Mouse (Mus musculus) lung, postnatal 10 days (tissue): ENCODE data around the gene Fam69b.

ENCODE experiments used
- DNase-seq: peaks from one replicate; pipeline ENCODE4 v3.0.0; 2021

Fam69b gene

DNA sequence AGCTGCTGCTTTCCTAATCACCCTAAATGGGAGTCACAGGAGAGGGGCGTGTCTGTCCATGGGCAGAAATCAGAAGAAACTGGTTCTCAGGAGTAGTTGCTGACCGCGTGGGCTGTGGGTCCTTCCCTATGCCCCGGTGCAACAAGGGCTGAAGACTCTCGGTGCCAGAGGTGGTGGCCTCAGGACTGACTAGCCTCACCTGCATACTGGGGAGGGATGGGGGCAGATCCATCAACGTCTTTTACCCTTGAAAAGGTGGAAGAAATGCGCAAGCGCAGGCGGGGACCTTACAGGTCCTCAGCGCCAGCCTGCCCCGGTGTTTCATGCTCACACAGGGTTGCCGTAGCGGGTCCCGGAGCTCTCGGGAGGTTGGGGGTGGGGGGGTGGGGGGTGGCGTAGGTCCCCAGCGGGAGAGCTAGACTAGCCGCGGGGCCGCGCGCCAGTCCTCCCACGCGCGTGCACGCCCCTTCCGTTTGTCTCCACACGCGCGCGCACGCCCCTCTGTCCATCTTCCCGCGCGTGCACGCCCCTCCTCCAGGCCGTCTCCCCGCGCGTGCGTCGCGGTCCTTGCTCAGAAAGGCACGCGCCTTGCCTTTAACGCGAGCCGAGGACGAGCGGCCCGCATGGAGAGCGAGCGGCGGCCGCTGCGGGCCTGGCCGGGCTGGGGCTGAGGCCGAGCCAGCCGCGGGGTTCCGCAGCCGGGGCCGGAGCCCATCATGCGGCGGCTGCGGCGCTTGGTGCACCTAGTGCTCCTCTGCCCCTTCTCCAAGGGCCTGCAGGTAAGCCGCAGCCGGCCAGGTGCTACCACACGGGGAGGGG is at the start of gene Fam69b:
Gene Fam69b, plus strand, starts transcription at position 537 of the 819 bp plus-strand sequence.
- DNase-seq, result peak; percentile 82

DNA sequence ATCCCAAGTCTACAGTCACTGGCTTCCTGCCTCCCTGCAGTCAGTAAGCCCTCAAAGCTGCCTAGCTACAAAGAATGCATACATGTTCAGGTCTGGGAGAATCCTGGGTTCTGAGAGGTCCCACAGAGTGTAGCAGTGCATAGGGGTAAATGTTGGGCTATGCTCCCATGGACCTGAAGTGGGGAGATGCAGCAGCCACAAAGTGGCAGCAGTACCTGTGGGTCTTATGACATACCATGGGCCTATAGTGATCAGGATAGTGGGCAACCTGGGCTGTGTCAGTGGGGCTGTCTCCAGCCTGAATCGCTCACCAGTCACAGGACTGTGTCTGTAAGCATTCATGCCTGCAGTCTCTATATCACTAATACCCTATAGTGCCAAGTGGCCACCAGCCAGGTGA is 48.5 kb upstream of the Fam69b start, which contains the start of gene Egfl7:
Gene Egfl7, plus strand, starts transcription at position 301 of the 400 bp plus-strand sequence.
- DNase-seq, result no peak

DNA sequence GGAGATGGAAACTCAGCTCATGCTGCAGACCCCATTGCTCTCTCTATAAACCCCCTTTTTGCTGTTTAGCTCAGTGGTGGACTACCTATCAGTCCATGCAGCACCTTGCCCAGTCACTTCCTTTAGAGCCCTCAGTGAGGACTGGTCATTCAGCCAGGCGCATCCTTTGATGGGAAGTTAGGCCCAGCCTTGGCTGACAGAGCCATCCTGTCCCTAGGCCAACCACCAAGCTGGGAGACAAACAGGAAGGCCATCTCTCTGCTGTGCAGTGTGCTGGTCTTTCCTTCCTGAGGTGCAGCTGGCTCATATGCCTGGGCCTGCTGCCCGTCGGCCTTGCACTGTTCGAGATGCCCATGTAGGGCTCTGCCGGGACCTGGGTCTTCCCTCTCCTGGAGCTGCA is 47.5 kb upstream of the Fam69b start:
- no peak for DNase-seq

DNA sequence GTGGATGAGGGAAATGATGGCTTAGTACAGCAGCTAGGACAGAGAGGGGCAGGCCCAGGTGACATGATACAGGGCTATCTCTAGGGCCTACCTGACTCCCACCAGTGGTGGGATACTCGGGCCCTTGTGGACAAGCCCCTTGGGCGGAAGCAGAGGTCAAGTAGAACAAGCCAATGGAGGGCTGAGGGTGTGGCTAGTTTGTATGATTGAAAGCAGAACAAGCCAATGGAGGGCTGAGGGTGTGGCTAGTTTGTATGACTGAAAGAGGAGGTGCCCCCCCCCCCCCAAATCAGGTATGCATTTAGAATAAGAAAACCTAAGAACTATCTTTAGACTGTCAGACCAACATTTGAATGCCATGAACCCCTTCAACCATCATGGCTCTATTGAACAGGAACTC is 46.1 kb upstream of the Fam69b start:
- DNase-seq, result peak; percentile 76

DNA sequence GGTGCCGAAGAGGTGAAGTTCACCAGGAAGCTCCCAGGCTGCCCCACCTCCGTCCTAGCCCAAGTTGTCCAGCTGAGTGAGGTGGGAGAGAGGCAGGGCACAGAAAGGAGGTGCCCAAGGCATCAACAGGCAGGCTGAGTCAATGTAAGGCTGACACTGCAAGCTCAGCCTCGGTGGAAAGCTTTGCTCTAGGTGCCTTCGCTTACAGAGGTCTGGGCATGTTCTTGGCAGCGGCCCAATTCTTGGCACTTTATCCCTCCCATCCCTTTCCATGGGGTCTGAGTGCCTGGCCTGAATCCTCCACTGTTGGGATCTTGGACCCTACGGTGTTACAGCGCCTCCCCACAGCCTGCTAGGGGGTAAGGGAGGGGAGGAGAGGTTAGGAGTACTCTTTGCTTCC is 45.5 kb upstream of the Fam69b start:
- DNase-seq, result peak; percentile 52

DNA sequence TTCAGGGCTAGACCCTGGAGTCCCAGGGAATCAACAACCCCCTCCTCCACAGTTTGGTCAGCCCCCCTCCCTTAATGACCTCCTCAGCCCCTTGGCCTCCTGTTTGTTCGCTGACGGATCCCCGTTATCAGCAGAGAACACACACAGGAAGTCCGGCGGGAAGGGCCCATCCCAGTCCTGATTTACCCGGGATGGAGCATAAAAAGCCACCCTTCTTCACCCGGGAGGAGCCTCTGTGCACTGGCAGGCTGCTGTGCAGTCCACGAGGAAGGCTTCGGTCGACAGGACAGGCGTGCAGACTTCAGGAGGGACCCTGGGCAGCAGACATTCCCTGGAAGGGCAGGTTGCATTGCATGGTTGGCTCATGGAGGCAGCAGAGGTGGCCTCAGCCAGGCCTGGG is 44.6 kb upstream of the Fam69b start:
- DNase-seq, result peak; percentile 89

DNA sequence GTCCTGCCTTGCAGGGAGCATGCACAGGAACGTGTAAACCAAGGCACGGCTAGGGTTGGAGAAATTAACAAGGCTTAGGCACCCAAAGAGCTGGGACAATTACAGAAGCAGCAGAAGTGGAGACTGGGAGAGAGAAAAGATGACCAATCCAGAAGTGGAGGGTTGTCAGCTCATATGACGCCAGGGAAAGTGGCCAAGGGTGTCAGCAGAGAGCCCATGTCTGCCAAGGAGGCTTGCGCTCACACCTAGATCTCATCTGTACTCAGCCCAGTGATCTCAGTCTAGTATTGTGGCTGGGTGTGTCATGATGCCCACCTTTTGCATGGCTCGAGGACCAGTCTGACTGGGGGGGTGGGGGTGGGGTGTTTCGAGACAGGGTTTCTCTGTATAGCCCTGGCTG is 42.5 kb upstream of the Fam69b start:
- DNase-seq, result peak; percentile 60

DNA sequence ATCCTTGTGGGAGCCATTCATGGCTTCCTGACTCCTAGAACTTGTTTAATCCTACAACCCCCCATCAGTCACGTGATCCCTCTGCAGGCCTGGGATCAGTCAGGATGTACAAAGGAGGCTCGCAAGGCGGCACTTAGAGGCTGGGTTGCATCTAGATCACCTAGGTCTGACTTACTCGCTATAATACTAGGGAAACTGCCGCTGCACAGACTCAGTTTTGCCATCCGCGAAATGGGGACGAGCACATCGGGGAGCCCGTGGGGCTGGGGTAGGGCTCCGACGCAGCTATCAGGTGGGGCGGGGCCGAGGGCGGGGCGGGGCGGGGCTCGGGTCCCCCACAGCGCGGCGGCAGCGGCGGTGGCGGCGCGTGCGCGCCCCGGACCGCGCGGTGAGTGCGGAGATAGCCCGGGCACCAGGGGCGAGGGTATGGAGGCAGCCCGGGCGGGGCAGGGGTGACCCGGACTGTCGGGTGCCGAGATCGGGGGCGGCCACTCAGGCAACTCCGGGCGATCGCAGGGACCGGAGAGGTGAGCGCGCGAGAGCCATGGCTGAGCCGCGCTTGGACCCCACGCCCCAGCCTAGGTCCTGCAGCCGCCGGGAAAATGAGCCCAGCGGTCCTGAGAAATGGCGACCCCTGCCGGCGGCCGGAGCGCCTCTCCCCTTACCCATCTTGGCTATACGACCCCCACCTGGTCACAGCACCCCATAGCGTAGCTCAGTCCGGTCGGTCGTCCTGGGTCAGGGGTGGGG is 41.8 kb upstream of the Fam69b start, which contains the start of gene Gm20532:
Gene Gm20532, plus strand, starts transcription at position 346 of the 750 bp plus-strand sequence.
- DNase-seq, result peak; percentile 78

DNA sequence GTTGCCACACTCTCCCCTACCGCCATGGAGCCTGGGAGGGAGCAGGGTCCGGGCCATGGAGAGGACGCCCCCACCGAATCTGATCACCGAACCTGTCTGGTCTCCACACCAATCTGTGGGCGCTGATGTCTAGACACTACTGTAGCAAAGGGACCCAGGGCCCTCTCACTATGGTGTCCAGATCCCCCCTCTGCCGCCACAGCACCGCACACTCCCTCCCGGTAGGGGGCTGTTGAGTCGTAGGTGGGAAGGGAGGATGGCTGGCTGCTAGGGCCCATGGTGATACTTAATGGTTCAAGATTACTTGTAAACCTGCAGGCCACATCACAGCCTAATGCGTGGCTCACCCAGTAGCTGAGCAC is 41.2 kb upstream of the Fam69b start:
- DNase-seq, result no peak

DNA sequence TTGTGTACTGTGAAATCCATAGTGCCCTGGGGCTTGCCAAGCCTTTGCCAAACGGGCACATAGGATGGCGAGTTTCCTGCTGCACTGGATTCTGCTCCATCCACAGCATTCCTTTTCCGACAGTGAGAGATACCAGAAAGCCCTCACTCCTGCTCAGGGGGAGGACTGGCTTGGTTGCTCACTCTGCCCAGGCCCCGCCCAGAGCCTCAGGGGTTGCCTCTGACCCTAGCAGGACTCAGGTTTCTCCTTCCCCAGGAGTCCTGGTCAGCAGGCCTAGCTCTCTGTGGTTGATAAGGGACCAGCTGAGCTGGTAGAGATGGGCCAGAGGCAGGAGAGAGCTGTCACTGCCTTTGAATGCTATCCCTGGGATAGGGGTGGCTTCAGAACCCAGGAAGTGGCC is 39.7 kb upstream of the Fam69b start:
- no peak for DNase-seq

DNA sequence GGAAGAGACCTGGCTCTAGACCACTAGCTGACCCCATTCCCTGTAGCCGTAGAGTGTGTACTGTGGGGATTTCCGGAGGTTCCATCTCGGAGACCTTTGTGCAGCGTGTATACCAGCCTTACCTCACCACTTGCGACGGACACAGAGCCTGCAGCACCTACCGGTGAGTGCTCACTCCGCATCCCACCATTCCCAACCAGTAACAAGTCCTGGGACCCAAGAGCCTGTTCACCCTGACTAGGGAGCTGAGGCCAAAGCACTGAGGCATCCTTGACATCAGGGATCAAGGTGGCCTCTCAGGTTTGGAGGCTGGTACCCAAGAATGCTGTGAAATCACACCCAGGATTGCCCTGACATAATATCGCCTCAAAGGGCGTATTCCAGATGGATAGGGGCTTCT is 39.0 kb upstream of the Fam69b start:
- no peak for DNase-seq

DNA sequence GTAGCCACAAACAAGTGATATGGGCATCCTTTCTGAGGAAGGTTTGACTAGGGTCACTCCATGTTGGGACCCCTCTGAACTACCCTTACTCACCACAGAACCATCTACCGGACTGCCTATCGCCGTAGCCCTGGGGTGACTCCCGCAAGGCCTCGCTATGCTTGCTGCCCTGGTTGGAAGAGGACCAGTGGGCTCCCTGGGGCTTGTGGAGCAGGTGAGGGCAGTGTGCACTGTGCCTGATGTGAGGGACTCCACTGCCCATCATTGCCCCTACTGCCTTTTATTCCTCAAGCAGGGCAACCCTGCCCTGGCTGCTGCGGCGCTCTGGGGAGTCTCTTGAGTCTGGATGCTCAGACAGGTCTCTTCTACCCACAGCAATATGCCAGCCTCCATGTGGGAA is 38.0 kb upstream of the Fam69b start:
- no peak for DNase-seq

DNA sequence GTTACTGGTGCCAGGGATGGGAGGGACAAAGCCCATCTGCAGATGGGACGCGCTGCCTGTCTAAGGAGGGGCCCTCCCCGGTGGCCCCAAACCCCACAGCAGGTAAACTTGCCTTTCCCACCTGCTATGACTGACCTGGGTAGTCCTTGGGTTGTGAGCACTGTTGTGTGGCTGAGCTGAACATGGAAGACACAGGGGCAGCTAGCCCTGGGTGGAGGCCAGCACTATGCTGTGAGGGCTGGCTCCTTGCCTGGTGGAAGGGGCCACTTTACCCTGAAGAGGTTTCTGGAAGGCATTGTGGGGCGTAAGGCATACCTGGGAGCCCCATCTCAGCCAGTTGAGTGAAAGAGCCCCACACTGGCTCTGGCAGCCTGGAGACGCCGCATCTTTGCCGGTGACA is 37.3 kb upstream of the Fam69b start:
- no peak for DNase-seq

DNA sequence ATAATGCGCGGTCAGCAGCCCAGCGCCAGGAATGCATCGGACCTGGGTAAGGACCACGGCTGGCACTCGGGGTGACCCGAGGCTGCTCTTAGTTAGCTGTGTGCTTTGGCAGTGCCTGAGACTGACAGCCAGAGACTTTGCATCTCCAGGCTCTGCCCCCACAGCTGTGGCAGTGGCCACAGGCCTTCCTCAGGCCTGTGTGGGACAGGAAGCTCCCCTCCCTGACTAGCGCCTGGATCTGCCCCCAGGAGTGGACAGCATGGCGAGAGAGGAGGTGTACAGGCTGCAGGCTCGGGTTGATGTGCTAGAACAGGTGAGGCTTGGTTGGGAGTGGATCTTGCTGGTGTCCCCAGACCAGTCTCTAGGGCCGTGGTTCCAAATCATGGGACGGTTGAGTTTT is 36.8 kb upstream of the Fam69b start:
- DNase-seq, result no peak

DNA sequence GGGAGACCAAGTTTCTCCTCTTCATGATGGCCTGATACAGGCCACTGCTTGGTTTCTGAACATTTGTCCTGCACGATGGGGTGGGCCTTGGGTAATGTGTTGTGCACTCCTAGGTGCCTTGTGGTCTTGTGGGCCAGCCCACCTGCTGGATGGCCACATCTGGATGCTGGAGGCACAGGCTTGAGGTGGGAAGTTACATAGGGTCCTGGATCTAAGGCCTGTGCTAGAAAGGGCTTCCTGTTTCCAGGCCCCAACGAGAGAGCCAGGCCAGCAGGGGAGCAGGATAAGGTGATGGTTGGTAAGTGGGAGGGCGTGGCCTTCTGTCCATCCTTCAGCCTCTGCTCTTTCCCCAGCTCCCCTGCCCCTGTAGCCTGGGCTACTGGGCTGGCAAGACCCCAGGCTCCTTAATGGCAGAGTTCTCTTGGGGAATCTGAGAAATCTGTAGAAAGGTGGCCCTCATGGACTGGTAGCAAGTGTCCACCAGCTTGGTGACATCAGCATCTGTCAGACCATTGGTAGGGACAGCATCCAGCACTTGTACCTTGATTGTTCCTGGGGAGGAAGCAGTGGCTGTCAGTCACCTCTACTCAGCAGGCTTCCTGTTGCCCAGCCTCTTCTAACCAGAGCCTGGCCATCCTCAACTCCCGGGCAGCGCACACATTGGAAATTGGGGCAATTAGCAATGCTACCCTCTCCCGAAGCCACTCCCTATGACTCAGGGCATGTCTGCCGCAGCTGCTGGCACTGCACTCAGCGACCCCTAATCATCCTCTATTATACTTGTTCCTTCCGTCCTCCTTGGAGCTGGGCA is 34.8 kb upstream of the Fam69b start:
- no peak for DNase-seq

DNA sequence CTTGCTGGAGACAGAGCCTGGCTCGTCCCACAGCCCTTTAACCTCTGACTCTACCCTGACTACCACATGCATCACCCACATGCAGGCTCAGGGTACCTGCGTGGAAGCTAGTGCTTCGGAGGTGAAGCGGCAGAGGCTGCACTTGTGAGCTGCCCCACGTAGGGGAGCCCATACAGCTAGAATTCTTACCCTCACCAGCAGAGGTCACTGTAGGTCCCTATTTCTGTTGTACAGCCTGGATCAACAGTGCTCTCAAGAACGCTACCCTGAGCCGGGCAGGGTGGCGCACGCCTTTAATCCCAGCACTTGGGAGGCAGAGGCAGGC is 34.3 kb upstream of the Fam69b start:
- peak; percentile 84 for DNase-seq

DNA sequence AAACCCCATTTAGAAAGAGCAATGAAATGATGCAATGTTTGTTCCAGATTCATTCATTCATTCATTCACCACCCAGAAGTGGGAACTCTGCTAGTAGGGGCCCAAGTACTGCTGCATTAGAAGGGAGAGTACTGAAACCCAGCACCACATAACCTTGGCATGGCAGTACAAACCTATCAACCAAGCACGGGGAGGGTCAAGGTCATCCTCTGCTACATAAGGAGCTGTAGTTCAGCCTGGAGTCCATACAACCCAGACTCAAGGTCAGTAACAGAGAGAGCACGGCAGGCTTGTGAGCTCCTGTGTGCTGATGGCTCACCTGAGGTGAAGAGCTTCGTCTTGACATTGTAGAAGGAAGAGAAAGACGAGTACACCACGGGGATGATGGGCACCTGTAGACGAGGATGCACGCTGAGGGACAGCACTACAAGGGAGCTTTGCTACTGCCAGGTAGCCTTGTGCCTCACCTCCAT is 33.8 kb upstream of the Fam69b start:
- no peak for DNase-seq

DNA sequence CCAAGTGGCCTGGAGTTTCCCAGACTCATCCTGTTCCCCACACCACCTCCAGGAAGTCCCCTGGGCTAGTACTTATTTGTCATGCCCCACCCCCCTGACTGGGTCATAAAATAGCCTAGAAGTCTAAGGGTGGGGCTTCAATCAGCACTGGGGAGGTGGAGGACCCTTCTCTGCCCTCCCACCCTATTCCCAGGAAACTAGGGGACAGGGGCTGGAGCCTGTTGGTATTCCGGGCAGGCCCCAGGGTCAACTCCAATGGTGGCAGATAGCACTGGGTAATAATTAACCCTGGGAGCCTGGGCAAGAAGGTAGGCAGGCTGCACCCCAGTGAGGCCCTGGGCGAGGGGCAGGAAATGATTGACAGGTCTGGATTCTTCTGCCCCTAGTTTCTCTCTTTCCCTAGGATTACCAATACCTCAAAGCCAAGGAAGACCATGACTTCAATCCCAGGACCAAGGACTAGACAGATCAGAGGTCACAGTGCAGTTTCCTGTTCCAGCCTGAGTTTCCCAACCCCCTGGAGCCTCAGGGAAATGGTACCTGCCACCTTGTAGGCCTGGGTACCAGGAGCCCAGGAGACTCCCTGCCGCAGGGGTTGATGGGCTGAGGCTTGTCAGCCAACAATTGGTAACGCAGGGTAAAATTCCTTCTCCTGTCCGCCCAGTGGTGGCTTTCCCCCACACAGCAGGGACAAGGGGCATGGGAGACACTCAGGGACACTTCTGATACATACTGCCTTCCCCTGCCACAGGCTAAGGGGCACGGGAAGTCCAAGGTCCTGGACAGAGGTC is 33.1 kb upstream of the Fam69b start:
- DNase-seq, result no peak

DNA sequence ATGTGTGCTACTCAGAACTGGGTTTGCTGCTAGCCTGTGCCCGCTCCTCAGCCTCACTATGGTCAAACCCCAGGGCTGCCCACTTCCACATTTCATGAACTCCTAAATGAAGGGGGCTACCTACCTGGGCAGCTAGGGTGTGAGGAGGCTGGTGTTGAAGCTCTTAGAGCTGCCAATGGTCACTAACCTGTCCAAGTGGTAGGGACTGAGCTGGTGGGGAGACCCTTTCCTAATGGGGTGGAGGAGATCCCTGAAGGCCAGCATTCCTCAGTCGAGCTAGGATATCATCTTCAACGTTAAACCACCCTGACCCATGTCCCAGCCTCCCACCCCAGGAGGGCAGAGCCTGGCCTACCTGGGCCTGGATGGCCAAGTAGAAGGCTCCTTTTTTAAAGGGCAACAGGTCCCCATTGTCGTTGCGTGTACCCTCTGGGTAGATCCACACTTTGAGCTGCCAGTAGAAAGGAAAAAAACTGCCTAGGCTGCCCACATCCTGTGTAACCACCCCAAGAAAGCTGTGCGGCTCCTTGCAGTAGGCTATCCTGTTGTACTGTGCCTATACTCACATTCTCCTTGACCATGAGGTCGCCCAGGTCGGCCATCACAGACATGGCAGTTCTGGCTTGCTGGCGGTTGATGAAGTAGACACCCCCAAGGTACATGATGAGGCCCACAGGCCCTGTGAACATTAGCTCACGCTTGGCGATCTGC is 32.4 kb upstream of the Fam69b start:
- no peak for DNase-seq

DNA sequence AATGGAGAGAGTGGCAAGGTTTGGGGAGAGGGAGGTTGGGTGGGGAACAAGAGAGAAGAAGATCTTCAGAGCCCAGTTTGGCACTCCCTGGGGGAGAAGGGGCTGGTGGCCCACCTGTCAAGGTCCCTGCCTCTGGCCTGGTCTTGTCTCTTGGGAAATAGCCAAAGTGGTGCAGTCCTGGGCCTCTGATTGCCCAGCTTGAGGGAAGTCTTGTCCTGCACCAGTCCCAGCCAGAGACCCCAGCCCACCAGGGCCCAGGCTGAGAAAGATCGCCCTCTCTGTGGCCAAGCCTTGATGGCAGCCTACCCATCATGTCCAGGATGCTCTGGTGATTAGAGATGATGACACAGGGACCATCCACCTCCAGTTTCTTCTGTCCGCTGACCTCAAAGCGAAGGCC is 31.4 kb upstream of the Fam69b start:
- no peak for DNase-seq

DNA sequence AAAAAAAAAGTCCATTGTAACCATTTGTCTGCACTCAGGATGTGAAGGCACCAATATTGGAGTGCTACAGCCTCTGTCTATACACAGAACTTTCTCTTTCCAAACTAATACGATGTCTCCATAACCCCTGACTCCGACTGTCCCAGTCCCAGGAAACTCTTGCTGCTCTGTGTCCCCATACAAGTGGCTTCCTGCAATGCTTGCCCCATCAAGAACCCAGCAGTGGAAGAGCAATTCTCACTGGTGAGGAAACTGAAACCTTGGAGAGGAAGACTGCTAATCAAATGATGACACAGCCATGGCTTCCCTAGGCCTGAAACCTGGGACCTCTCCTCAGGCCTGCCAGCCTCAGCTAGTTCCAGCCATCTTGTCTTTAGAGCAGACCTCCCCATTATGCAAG is 30.4 kb upstream of the Fam69b start:
- DNase-seq, result no peak

DNA sequence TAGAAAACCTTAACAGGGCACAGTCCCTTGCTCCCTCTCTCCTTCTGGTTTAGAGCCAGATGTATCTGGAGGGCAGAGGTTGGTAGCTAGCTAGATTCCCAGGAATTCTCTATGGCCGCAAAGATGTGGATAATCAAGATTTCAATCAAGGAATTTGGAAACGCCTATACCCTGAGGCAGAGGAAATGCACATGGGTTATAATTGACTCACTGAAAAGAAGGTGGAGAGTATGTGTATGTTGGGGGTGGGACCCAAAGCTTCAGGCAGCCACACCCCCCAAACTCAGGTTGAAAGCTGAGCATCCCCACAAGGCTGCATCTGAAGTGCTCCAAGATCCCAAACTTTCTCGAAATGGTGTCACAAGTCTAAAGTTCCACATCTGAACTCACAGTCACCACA is 29.8 kb upstream of the Fam69b start:
- no peak for DNase-seq
